Mouse (Mus musculus): ENCODE measurements around the gene Cyp2s1. TPM values are rescaled to one million over a fixed set of nuclear protein-coding genes. Genes with fewer than 3 reads are reported as not detected.
"Not testable (repeated sequence)": the region's sequence is repeated elsewhere in the genome, so short reads cannot be mapped to it uniquely, and the experiment has no call there.

Cyp2s1 gene
- polyA plus RNA-seq, 1 experiment = 5.2 TPM

DNA sequence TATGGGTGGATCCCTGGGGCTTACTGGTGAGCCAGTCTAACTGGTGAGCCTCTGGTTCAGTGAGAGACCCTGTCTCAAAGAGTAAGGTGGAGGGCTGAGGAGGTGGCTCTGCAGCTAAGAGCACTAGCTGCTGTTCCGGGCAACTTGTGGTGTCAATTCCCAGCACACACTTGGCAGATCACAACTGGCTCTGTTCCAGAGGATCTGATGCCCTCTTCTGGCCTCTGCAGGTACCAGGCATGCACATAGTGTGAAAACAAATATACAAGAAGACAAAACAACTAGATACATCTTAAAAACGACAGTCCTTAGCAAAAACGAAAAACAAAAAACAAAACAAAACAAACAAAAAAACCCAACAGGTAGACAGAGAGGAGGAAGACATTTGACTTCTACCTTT is 23.0 kb downstream of the Cyp2s1 start:
- H3K4me3 ChIP-seq (ENCODE audit: control insufficient read depth, insufficient read depth, low read length) = no peak overlapping the region
- TF ChIP-seq CTCF (IDR thresholded peaks at IDR 0.05; ENCODE audit: borderline replicate concordance, control insufficient read depth, extremely low read depth, insufficient read depth, low read length, poor library complexity) (no peak), POLR2A (IDR thresholded peaks at IDR 0.05; ENCODE audit: control insufficient read depth, extremely low read depth, insufficient read depth, low read length, poor library complexity) (no peak)
- H3K27ac ChIP-seq (ENCODE audit: control insufficient read depth, insufficient read depth, low read length) = no peak overlapping the region
- DNase-seq = peak; percentile 52
- H3K27me3 ChIP-seq (ENCODE audit: control insufficient read depth, insufficient read depth, low read length) = no peaks in the 10 kb centered on the region
- no peaks in the 10 kb centered on the region for H3K36me3 ChIP-seq (ENCODE audit: control insufficient read depth, insufficient read depth, low read length)
- no peaks in the 10 kb centered on the region for H3K4me1 ChIP-seq (replicated peaks; ENCODE audit: control insufficient read depth, insufficient read depth, low read length)
- 79% methylated on average over 3 of the region's 3 CpGs for WGBS

DNA sequence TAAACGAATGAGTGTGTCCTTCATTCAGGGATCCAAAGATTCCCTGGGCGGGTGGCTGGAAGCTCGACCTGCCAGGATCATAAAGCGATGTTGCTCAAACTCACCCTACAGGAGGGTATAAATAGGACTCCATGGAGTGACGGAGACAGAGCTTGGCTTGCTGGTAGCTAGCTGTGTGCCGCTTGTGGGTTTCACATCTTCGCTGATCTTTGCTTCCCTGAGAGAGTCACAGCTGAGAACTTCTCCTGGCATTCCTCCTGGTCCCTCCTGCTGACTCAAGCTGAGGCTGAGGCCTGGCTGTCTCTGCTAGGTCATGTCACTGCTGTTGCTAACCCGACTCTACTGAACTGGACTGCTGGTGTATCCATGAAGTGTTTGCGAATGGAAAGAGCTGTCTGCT is 23.7 kb downstream of the Cyp2s1 start:
- not testable (repeated sequence) for DNase-seq; H3K27ac ChIP-seq (ENCODE audit: control insufficient read depth, insufficient read depth, low read length); H3K36me3 ChIP-seq (ENCODE audit: control insufficient read depth, insufficient read depth, low read length); H3K4me1 ChIP-seq (replicated peaks; ENCODE audit: control insufficient read depth, insufficient read depth, low read length); H3K27me3 ChIP-seq (ENCODE audit: control insufficient read depth, insufficient read depth, low read length); H3K4me3 ChIP-seq (ENCODE audit: control insufficient read depth, insufficient read depth, low read length)
- WGBS = 92% methylated on average over 9 of the region's 9 CpGs

DNA sequence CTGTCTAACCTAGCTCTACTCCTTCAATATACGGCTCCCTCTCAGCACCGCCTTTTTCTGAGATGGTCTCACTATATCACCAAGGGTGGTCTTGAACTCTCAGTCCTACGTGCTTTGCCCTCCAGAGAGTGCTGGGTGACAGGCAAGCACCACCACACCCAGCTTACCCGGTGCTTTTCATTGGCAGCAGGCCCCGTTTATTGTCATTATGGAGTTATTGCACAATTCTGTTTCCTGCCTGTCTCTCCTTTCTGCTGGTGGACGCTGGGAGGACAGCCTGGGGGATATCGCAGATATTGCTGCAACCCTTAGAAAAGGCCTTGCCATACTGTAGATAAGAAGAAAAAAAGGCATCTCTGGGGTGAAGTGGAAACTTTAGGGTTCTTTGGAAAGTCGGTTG is 26.1 kb downstream of the Cyp2s1 start:
- H3K4me3 ChIP-seq (ENCODE audit: control insufficient read depth, insufficient read depth, low read length) = no peak overlapping the region
- H3K27me3 ChIP-seq (ENCODE audit: control insufficient read depth, insufficient read depth, low read length) = no peaks in the 10 kb centered on the region
- no peak overlapping the region for H3K27ac ChIP-seq (ENCODE audit: control insufficient read depth, insufficient read depth, low read length)
- no peaks in the 10 kb centered on the region for H3K4me1 ChIP-seq (replicated peaks; ENCODE audit: control insufficient read depth, insufficient read depth, low read length)
- H3K36me3 ChIP-seq (ENCODE audit: control insufficient read depth, insufficient read depth, low read length) = no peaks in the 10 kb centered on the region
- no peak for DNase-seq
- TF ChIP-seq POLR2A (IDR thresholded peaks at IDR 0.05; ENCODE audit: control insufficient read depth, extremely low read depth, insufficient read depth, low read length, poor library complexity) = no peak
- no peak for TF ChIP-seq CTCF (IDR thresholded peaks at IDR 0.05; ENCODE audit: borderline replicate concordance, control insufficient read depth, extremely low read depth, insufficient read depth, low read length, poor library complexity)
- 69% methylated on average over 8 of the region's 8 CpGs for WGBS

DNA sequence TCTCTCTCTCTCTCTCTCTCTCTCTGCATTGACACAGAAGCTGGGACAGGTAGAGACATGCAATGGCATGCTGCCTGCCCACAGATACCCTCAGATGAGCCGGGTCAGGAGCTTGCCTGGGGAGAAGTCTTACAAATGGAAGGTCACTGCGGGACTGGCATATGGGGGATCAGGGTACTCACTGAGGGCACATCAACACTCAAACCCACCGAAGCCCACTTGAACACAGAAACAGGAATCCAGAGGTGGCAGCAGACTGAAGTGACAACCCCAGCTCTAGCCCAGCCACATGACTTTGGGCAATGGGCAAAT is 27.6 kb downstream of the Cyp2s1 start:
- 86% methylated on average over 3 of the region's 3 CpGs for WGBS
- Histone ChIP-seq H3K4me3 (ENCODE audit: control insufficient read depth, insufficient read depth, low read length) (no peak overlapping the region), H3K4me1 (replicated peaks; ENCODE audit: control insufficient read depth, insufficient read depth, low read length) (no peaks in the 10 kb centered on the region), H3K27me3 (ENCODE audit: control insufficient read depth, insufficient read depth, low read length) (no peaks in the 10 kb centered on the region), H3K27ac (ENCODE audit: control insufficient read depth, insufficient read depth, low read length) (no peak overlapping the region), H3K36me3 (ENCODE audit: control insufficient read depth, insufficient read depth, low read length) (no peaks in the 10 kb centered on the region)
- DNase-seq = no peak
- no peak for TF ChIP-seq CTCF (IDR thresholded peaks at IDR 0.05; ENCODE audit: borderline replicate concordance, control insufficient read depth, extremely low read depth, insufficient read depth, low read length, poor library complexity)
- no peak for TF ChIP-seq POLR2A (IDR thresholded peaks at IDR 0.05; ENCODE audit: control insufficient read depth, extremely low read depth, insufficient read depth, low read length, poor library complexity)

DNA sequence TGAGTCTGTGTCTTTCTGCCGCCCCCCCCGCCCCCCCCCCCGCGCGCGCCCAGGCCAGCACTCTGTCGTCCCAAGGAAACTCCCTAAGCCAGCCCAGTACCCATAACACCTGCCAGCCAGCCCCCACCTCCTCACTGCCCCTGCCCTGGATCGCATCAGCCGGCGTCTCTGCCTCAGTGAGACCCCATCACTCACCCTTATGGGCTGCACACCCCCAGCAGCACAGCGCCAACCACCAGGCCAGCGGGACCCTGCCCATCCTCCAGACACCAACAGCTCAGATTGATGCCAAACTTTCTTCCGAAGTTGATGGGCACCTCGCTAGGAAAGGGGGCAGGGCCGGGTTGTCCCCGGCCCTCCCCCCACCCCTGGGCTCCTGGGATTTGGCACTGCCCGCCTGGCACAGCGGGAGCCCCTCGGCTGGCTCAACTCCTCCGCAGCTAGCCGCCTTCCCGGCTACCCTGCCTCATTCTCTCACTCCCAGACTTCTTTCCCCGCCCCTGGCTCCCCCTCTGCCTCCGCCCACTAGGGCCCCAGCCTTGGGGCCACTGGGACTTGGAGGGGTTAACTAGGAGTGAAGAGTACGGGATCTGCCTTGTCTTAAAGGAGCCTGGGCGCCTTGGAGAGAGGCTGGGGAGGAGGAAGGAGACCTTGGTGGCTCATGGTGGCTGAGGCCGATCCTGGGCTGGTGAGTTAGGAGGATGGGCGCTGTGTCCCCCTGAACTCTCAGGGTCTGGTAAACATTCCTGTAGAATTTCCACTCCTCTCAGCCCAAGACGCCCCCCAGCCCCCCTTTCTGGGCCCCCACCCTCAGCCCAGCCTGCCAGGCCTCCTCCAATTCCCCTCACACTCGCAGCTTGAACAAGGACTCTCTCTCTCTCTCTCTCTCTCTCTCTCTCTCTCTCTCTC is 28.2 kb downstream of the Cyp2s1 start, which contains the start of gene Axl:
Gene Axl (minus strand): TSS at position 486 of the 909 bp plus-strand sequence.
- TF ChIP-seq POLR2A (IDR thresholded peaks at IDR 0.05; ENCODE audit: control insufficient read depth, extremely low read depth, insufficient read depth, low read length, poor library complexity) = no peak
- Histone ChIP-seq H3K4me1 (replicated peaks; ENCODE audit: control insufficient read depth, insufficient read depth, low read length) (no peaks in the 10 kb centered on the region), H3K27ac (ENCODE audit: control insufficient read depth, insufficient read depth, low read length) (no peak within 1 kb of the TSS), H3K36me3 (ENCODE audit: control insufficient read depth, insufficient read depth, low read length) (no peaks in the 10 kb centered on the region), H3K4me3 (ENCODE audit: control insufficient read depth, insufficient read depth, low read length) (0 out of 2 replicates have a peak within 1 kb of the TSS, but pooled peaks have one; percentile 12), H3K27me3 (ENCODE audit: control insufficient read depth, insufficient read depth, low read length) (no peaks in the 10 kb centered on the region)
- WGBS = 17% methylated on average over 28 of the region's 30 CpGs
- no peak for DNase-seq

DNA sequence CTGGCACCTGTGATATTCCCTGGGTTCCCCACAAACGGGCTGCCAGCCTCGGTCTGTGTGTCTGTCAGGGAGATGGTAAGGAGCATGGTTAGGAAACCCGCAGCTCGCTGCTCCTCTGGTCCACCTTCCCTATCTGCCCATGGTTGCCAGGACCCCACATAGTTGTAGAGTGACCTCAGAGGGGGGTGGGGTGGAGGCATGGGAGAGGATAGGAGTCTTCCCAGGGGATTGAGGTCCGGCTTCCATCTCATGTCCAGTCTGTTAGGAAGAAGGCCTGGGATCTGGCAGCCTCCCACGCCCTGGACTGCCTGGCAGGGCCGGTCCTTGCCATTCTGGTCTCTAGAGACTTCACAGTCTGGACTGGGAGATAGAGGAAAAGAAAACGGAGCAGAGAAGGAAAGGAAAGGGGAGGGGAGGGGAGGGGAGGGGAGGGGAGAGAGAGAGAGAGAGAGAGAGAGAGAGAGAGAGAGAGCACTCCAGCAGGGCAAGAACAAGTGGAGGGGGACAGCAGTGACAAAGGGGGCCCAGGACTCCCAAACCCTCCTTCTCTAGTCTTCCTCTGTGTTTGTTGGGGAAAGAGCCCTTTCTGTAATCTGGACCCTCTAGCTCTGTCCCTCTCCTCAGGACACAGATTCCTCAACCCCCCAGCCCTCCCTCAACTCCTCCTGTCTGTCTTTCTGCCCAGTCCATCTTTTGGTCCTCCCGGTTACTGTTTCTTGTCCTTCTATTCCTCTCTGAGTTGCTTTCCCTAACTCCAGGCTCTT is 29.1 kb downstream of the Cyp2s1 start:
- 84% methylated on average over 8 of the region's 9 CpGs for WGBS
- TF ChIP-seq CTCF (IDR thresholded peaks at IDR 0.05; ENCODE audit: borderline replicate concordance, control insufficient read depth, extremely low read depth, insufficient read depth, low read length, poor library complexity) (no peak), POLR2A (IDR thresholded peaks at IDR 0.05; ENCODE audit: control insufficient read depth, extremely low read depth, insufficient read depth, low read length, poor library complexity) (no peak)
- Histone ChIP-seq H3K27me3 (ENCODE audit: control insufficient read depth, insufficient read depth, low read length) (no peaks in the 10 kb centered on the region), H3K36me3 (ENCODE audit: control insufficient read depth, insufficient read depth, low read length) (no peaks in the 10 kb centered on the region), H3K27ac (ENCODE audit: control insufficient read depth, insufficient read depth, low read length) (no peak overlapping the region), H3K4me1 (replicated peaks; ENCODE audit: control insufficient read depth, insufficient read depth, low read length) (peaks cover 4% of the 10 kb centered on the region), H3K4me3 (ENCODE audit: control insufficient read depth, insufficient read depth, low read length) (no peak overlapping the region)
- DNase-seq = no peak

Measured in thymus, adult 2 months (tissue).